Mouse (Mus musculus): ENCODE data around the gene Gpa33. TPM values are rescaled to one million over a fixed set of nuclear protein-coding genes. Genes with fewer than 3 reads are reported as not detected.

Gpa33 gene
- total RNA-seq, 4 experiments from 2014 or later = 0.56 to 0.62 TPM; not detected in 2

- DNase-seq = no peak
Observed at GRCm38 (mm10) chr1:166165159-166165558, 35.1 kb downstream of the Gpa33 start.

GRCm38 (mm10) chr1:166167405-166167804 lies 37.4 kb downstream of the Gpa33 start:
- no peak for DNase-seq

GRCm38 (mm10) chr1:166168017-166168416 lies 38.0 kb downstream of the Gpa33 start:
- DNase-seq = no peak

GRCm38 (mm10) chr1:166169713-166170112 lies 39.7 kb downstream of the Gpa33 start:
- no peak for DNase-seq

GRCm38 (mm10) chr1:166170852-166171251 lies 40.8 kb downstream of the Gpa33 start:
- no peak for DNase-seq

- no peak for DNase-seq
Observed at GRCm38 (mm10) chr1:166172992-166173391, 43.0 kb downstream of the Gpa33 start.

GRCm38 (mm10) chr1:166173621-166174020 lies 43.6 kb downstream of the Gpa33 start:
- no peak for DNase-seq

- DNase-seq = no peak
Observed at GRCm38 (mm10) chr1:166181510-166181909, 51.5 kb downstream of the Gpa33 start.

GRCm38 (mm10) chr1:166182952-166183627 lies 53.1 kb downstream of the Gpa33 start:
- no peak for DNase-seq

- no peak for DNase-seq
Observed at GRCm38 (mm10) chr1:166184391-166185229, 54.6 kb downstream of the Gpa33 start.

- no peak for DNase-seq
Observed at GRCm38 (mm10) chr1:166185357-166185756, 55.3 kb downstream of the Gpa33 start.

- DNase-seq = no peak
Observed at GRCm38 (mm10) chr1:166189821-166190220, 59.8 kb downstream of the Gpa33 start.

GRCm38 (mm10) chr1:166204171-166204570 lies 74.1 kb downstream of the Gpa33 start:
- DNase-seq = no peak

- DNase-seq = no peak
Observed at GRCm38 (mm10) chr1:166205159-166205558, 75.1 kb downstream of the Gpa33 start.

GRCm38 (mm10) chr1:166209371-166209770 lies 79.3 kb downstream of the Gpa33 start:
- no peak for DNase-seq

- no peak for DNase-seq
Observed at GRCm38 (mm10) chr1:166214181-166214580, 84.1 kb downstream of the Gpa33 start.

Other genes with a start within 250 kb of the Gpa33 start
- gene Pou2f1, start 127.6 kb upstream of the Gpa33 start, total RNA-seq (2022) = 10 to 100 TPM; 10.6 to 23.3 (median 15.2) TPM
- under 1 TPM in 3 of 4 experiments, not detected in 1; 0.21 to 0.22 (median 0.22) TPM for gene Dusp27, start 2.3 kb upstream of the Gpa33 start, total RNA-seq (2022)
- gene Mael, start 108.5 kb downstream of the Gpa33 start, total RNA-seq (2022) = not detected
- 10 to 100 TPM in 2 of 4 experiments, 1 to 10 TPM in 2; 4.0 to 16.9 (median 10.1) TPM for gene Ildr2, start 123.9 kb downstream of the Gpa33 start, total RNA-seq (2022)
- 10 to 100 TPM; 20.6 to 26.8 (median 22.8) TPM for gene Tada1, start 248.9 kb downstream of the Gpa33 start, total RNA-seq (2022)